Mouse (Mus musculus): Measurements from ENCODE around the gene Nup54.

- no peak for TF ChIP-seq CTCF (IDR thresholded peaks at IDR 0.05; ENCODE audit: low read depth, low read length)
- no peak for TF ChIP-seq POLR2A (IDR thresholded peaks at IDR 0.05; ENCODE audit: insufficient read depth, low read length)
- no peak for TF ChIP-seq EP300 (IDR thresholded peaks at IDR 0.05; ENCODE audit: insufficient read depth, low read depth, low read length)
Observed at GRCm38 (mm10) chr5:92468234-92468633, 33.2 kb upstream of the Nup54 start.
